Mouse (Mus musculus): ENCODE data around the gene Megf11. TPM values are rescaled to one million over a fixed set of nuclear protein-coding genes. Genes with fewer than 3 reads are reported as not detected.

Megf11 gene
- total RNA-seq, 2 experiments from 2014 or later, result 16.3 to 16.7 TPM

GRCm38 (mm10) chr9:64568467-64569260 is 183.2 kb downstream of the Megf11 start:
- DNase-seq, result no peak

GRCm38 (mm10) chr9:64570448-64570847 is 185.0 kb downstream of the Megf11 start:
- no peak for DNase-seq

- DNase-seq, result no peak
These were observed 185.7 kb downstream of the Megf11 start for GRCm38 (mm10) chr9:64571091-64571490.

- DNase-seq, result no peak
These were observed 187.3 kb downstream of the Megf11 start for GRCm38 (mm10) chr9:64572629-64573190.

GRCm38 (mm10) chr9:64575658-64576057 is 190.2 kb downstream of the Megf11 start:
- no peak for DNase-seq

GRCm38 (mm10) chr9:64576143-64576878 is 190.9 kb downstream of the Megf11 start:
- no peak for DNase-seq

- DNase-seq, result no peak
These were observed 191.7 kb downstream of the Megf11 start for GRCm38 (mm10) chr9:64577156-64577555.

- DNase-seq, result no peak
These were observed 192.6 kb downstream of the Megf11 start for GRCm38 (mm10) chr9:64578014-64578413.

- no peak for DNase-seq
These were observed 193.9 kb downstream of the Megf11 start for GRCm38 (mm10) chr9:64579306-64579705.

- no peak for DNase-seq
These were observed 200.9 kb downstream of the Megf11 start for GRCm38 (mm10) chr9:64586292-64586691.

GRCm38 (mm10) chr9:64587991-64588390 is 202.6 kb downstream of the Megf11 start:
- DNase-seq, result no peak

GRCm38 (mm10) chr9:64590634-64591041 is 205.2 kb downstream of the Megf11 start:
- peak; percentile 48 to 54 for DNase-seq

- no peak for DNase-seq
These were observed 206.0 kb downstream of the Megf11 start for GRCm38 (mm10) chr9:64591436-64591835.

- DNase-seq, result no peak
These were observed 209.0 kb downstream of the Megf11 start for GRCm38 (mm10) chr9:64594442-64594841.

- DNase-seq, result no peak
These were observed 213.0 kb downstream of the Megf11 start for GRCm38 (mm10) chr9:64598427-64598826.

GRCm38 (mm10) chr9:64600731-64601130 is 215.3 kb downstream of the Megf11 start:
- no peak for DNase-seq

- DNase-seq, result no peak
These were observed 217.5 kb downstream of the Megf11 start for GRCm38 (mm10) chr9:64602895-64603294.

GRCm38 (mm10) chr9:64604217-64604711 is 218.8 kb downstream of the Megf11 start:
- DNase-seq, result no peak

GRCm38 (mm10) chr9:64605077-64605714 is 219.8 kb downstream of the Megf11 start:
- no peak for DNase-seq

- DNase-seq, result peak; percentile 40 to 48
These were observed 220.4 kb downstream of the Megf11 start for GRCm38 (mm10) chr9:64605735-64606349.

GRCm38 (mm10) chr9:64607049-64607448 is 221.6 kb downstream of the Megf11 start:
- DNase-seq, result no peak

- DNase-seq, result peak; percentile 38 to 47
These were observed 224.1 kb downstream of the Megf11 start for GRCm38 (mm10) chr9:64609546-64609945.

Measured in layer of hippocampus, postnatal 36 days (tissue).